Mouse (Mus musculus) kidney, adult 2 months (tissue): ENCODE results near the gene Rae1. TPM values are rescaled to one million over a fixed set of nuclear protein-coding genes. Genes with fewer than 3 reads are reported as not detected.

ENCODE experiments used
- DNase-seq: peaks from one replicate; pipeline ENCODE4 v3.0.0; 2021
- H3K27ac ChIP-seq: fragments of 200-500 bp; 2 replicates; pipeline ENCODE4 v1.5.1; 2012; ENCODE audit warnings: low read depth, low read length, control low read depth, inconsistent platforms; ENCODE audit not compliant: insufficient read depth
- H3K27me3 ChIP-seq: fragments of 200-500 bp; replicated peaks from 2 replicates; pipeline ENCODE4 v1.6.1; 2012; ENCODE audit warnings: mild to moderate bottlenecking, moderate library complexity, low read length, inconsistent platforms; ENCODE audit not compliant: control insufficient read depth, insufficient read depth
- H3K36me3 ChIP-seq: fragments of 200-500 bp; 2 replicates; pipeline ENCODE4 v1.6.1; 2012; ENCODE audit warnings: mild to moderate bottlenecking, moderate library complexity, low read length, inconsistent platforms; ENCODE audit not compliant: control insufficient read depth, insufficient read depth
- H3K4me1 ChIP-seq: fragments of 200-500 bp; 2 replicates; pipeline ENCODE4 v1.6.1; 2011; ENCODE audit warnings: low read length; ENCODE audit not compliant: control insufficient read depth, insufficient read depth
- H3K4me3 ChIP-seq: fragments of 200-500 bp; 2 replicates; pipeline ENCODE4 v1.5.1; 2011; ENCODE audit warnings: mild to moderate bottlenecking, low read depth, low read length, control low read depth; ENCODE audit not compliant: insufficient read depth
- CTCF ChIP-seq: fragments of 200-500 bp; conservative IDR thresholded peaks from 2 replicates; pipeline ENCODE4 v1.5.1; 2011; ENCODE audit warnings: low read depth, mild to moderate bottlenecking, control low read depth, low read length, moderate library complexity, mixed read lengths; ENCODE audit not compliant: insufficient read depth, insufficient read length
- POLR2A ChIP-seq: fragments of 200-500 bp; IDR thresholded peaks from one replicate; pipeline ENCODE4 v1.6.1; 2011; ENCODE audit warnings: low read depth, low read length, control low read depth
- WGBS: fragments of 180-500 bp; shearing (Covaris S2); methylation state at CpG from one replicate; pipeline ENCODE4 v1.1.7; 2018; 5-methylcytosine and 5-hydroxymethylcytosine counted together
- polyA plus RNA-seq: library from polyadenylated mRNA; depleted of rRNA; stranded (reverse); fragments of >200 nt; gene quantifications from 2 replicates; pipeline ENCODE4 v1.2.3, GENCODE M21; 2012

Rae1 gene
- polyA plus RNA-seq, 1 experiment: 56.7 TPM

DNA sequence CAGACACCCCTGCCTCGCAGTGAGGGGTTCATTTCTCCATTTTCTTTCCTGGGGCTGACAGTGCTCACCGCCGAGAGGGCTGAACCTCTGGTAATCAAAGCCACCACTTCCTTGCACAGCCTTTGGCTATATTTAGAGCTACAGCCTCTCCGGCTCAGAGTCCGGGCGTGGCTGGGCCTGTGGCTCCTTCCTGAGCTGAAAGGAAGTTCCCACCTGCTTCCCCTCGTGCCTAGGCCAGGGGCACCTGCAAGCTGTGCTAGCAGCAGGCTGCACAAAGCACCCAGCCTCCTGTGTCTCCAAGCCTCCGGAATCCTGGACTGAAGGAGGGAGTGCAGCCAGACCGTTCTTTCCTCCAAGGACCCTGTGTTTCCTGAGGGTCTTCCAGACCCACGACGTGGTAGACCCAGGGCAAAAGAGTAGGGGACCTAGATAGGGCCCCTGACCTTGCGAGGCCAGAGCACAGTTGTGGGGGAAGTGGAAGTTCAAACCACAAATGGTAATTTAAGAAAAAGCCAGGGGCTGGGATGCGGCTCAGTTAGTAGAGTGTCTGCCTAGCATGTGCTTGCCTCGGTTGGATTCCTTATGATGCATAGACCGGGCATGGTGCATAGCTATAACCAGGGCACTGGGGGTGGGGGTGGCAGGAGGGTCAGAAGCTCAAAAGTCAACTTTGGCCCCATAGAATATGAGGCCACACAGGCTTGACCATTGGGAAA is 46.8 kb downstream of the Rae1 start:
- H3K27me3 ChIP-seq: no peaks in the 10 kb centered on the region
- TF ChIP-seq POLR2A (no peak), CTCF (no peak)
- no peaks in the 10 kb centered on the region for H3K36me3 ChIP-seq
- WGBS: 56% methylated on average over 15 of the region's 15 CpGs
- DNase-seq: no peak
- H3K4me1 ChIP-seq: peaks cover 16% of the 10 kb centered on the region; the same call in 1 of the 2 replicates
- no peak overlapping the region for H3K4me3 ChIP-seq
- H3K27ac ChIP-seq: no peak overlapping the region

DNA sequence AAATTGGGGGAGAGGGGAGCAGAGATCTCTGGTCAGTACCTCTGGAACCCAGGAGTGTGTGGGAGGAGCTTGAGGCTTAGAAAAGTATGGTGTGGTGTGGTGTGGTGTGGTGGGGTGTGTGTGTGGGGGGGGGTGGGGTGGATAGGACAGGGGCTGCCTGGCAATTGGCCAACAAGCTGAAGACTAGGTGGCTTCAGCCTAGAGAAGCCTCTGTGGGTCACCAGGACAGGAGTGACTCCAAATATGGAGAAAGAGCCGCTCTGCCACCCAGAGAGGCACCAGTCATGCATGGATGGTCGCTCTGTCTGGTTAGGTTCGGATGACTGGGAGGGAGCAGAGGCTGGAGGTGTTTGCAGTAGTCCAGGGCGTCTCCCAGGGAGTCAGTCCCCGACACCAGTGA is 47.6 kb downstream of the Rae1 start:
- H3K36me3 ChIP-seq: no peaks in the 10 kb centered on the region
- H3K27ac ChIP-seq: no peak overlapping the region
- no peaks in the 10 kb centered on the region for H3K27me3 ChIP-seq
- peaks cover 16% of the 10 kb centered on the region; the same call in 1 of the 2 replicates for H3K4me1 ChIP-seq
- peak; percentile 78 for DNase-seq
- H3K4me3 ChIP-seq: no peak overlapping the region
- WGBS: 39% methylated on average over 5 of the region's 5 CpGs
- TF ChIP-seq POLR2A: no peak
- TF ChIP-seq CTCF: no peak

DNA sequence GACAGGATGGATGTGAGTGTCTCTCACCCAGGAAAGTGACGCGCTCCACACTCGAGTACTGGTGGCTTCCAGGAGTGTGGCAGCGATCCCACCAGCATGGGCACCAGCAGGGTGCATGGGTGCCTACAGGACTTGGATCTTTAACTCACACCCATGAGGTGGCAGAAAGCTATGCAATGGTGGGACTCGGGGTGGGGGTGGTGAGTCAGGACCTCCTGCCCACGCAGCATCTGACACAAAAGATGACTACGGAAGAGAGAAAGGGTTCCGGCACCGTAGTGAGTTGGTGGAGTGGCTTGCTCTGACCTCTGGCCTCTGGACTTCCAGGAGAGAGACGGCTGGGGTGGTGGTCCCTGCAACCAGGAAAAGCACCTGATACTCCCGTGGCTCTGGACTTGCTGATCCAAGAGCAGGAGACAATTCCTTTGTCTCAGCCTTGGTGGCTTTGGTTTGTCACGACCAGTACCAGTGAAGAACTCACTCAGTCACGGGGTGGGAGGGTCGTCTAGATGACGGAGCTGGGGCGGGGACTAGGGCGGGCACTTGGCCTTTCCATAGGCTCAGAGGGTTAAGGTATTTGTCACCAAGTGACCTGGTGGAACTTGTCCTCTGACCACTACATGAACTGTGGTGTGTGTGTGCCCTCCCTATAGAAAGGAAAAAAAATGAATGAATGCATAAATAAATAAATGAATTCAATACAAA is 48.3 kb downstream of the Rae1 start:
- WGBS: 63% methylated on average over 17 of the region's 17 CpGs
- no peak overlapping the region for H3K27ac ChIP-seq
- TF ChIP-seq CTCF: no peak
- TF ChIP-seq POLR2A: no peak
- no peaks in the 10 kb centered on the region for H3K36me3 ChIP-seq
- peaks cover 16% of the 10 kb centered on the region; the same call in 1 of the 2 replicates for H3K4me1 ChIP-seq
- no peak overlapping the region for H3K4me3 ChIP-seq
- H3K27me3 ChIP-seq: no peaks in the 10 kb centered on the region
- DNase-seq: no peak

DNA sequence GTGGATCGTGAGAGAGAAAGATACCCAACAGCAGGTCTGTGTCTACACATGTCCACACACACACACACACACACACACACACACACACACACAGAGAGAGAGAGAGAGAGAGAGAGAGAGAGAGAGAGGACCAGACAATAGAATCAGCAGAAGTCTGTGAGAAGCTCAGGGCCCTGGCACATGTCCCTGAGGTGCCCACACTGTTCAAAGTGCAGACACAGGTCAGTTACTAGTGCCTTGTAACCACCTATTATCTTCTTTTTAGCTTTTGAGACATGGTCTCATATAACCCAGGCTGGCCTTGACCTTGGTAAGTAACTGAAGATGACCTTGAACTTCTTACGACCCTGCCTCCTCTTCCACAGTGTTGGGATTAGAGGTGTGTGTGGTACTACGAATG is 49.3 kb downstream of the Rae1 start:
- 78% methylated on average over 3 of the region's 3 CpGs for WGBS
- DNase-seq: peak; percentile 63

DNA sequence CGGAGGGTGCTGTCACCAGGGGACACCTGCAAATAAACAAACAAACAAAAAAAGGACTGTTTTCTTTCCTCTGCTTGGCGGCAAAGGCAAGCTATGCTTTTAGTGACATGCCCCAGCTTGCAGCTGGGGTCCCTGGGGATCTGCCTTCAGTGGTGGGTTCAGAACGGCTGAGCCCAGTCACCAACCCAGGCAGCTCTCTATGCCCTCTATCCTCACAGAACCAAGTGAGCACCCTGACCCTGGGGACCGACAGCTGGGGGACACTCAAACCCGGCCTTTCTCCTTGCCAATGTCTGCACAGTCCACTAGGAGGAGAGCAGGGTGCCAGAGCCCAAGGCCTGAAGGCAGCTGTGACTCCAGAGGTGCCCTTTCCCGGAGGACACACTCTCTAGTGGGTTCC is 49.9 kb downstream of the Rae1 start:
- Histone ChIP-seq H3K27ac (no peak overlapping the region), H3K36me3 (no peaks in the 10 kb centered on the region), H3K4me1 (peaks cover 12% of the 10 kb centered on the region; the same call in 1 of the 2 replicates), H3K4me3 (no peak overlapping the region), H3K27me3 (no peaks in the 10 kb centered on the region)
- WGBS: 67% methylated on average over 6 of the region's 6 CpGs
- TF ChIP-seq POLR2A (no peak), CTCF (no peak)
- no peak for DNase-seq

More for the DNA sequence above, 49.3 kb downstream of the Rae1 start:
- no peak overlapping the region for H3K27ac ChIP-seq
- TF ChIP-seq CTCF: no peak
- H3K4me1 ChIP-seq: peaks cover 14% of the 10 kb centered on the region; the same call in 1 of the 2 replicates
- H3K27me3 ChIP-seq: no peaks in the 10 kb centered on the region
- no peaks in the 10 kb centered on the region for H3K36me3 ChIP-seq
- no peak overlapping the region for H3K4me3 ChIP-seq

DNA sequence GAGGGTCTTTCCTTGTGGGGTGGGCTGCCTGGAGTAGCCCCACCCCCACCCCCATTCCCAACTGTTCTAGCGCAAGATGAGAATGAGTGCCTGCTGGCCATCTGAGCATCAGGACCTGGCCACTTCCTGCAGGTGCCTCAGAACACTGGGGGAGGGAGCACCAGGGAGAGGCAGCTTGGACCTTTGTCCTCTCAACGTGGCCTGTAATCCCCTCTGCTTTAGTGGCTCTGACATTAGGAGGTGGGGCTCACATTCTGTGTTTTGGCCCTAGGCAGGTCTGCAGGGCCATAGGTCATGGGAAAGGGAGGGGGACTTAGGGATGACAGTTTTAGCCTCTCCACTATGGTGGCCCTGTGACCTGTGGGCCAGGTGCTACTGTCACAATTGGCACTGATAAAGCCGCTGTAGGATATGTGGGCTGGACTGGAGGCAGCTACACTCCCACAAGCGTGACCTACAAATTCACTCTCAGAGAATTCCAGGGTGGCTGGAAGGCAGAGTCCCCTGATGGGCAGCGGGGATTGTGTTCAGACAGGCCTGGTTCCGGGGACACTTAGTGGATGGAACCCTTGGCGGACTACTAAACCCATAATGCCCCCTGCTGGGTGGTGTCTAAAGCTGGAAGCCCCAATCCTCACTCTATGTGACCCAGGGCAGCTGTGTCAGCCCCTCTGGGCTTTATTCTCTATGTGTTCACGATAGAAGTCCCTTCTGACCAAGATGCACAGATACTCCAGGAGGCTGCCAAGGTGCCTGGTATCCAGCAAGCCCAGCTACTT is 50.9 kb downstream of the Rae1 start:
- TF ChIP-seq POLR2A (no peak), CTCF (no peak)
- WGBS: 68% methylated on average over 8 of the region's 8 CpGs

DNA sequence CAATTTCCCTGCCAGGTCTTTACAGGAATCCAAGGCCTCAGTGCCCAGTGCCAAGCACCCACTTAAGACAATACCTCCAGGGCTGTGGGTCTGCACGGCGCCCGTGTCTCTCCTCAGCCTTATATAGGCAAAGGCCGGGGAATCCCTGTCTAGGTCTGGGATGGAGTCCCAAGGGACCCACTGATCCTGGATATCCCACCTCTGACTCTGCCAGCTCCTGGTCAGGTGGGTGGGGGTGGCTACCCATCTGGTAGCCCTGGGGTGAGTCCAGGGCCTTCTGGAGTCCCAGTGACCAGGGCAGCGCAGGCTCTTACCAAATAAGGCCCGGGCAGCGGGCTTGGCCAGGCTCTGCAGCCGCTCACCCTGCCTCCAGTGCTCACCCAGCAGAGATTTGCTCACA is 53.0 kb downstream of the Rae1 start:
- WGBS: 96% methylated on average over 8 of the region's 8 CpGs
- Histone ChIP-seq H3K36me3 (no peaks in the 10 kb centered on the region), H3K4me1 (peaks cover 11% of the 10 kb centered on the region; the same call in 1 of the 2 replicates), H3K4me3 (no peak overlapping the region), H3K27ac (no peak overlapping the region), H3K27me3 (no peaks in the 10 kb centered on the region)
- no peak for TF ChIP-seq POLR2A
- TF ChIP-seq CTCF: no peak
- no peak for DNase-seq

More for the DNA sequence above, 50.9 kb downstream of the Rae1 start:
- Histone ChIP-seq H3K27ac (no peak overlapping the region), H3K4me1 (peaks cover 12% of the 10 kb centered on the region; the same call in 1 of the 2 replicates), H3K36me3 (no peaks in the 10 kb centered on the region), H3K4me3 (no peak overlapping the region), H3K27me3 (no peaks in the 10 kb centered on the region)
- DNase-seq: no peak
